Mouse (Mus musculus): ENCODE measurements around the gene Timm10.
A peak's percentile ranks its signal among the peaks of the same experiment; 100 is the strongest.

Gene Timm10

DNA sequence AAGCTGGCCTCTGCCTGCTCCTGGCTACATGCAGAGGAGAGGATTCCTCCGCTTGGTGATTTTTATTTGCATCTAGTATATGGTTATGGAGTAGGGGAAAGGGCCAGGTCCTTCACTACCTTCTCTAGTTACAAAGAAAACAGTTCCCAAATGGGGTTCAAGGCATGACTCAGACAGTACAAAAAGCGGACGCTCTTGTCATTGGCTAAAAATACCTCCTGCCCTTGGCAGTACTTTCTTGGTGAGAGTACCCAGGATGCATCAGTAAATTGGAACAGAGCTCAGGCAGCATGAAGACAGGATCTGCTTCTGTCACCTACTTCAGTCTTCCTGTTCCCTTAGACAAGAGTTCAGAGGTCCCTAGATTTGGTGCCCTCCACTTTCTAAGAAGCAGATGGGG, 6.9 kb upstream of the Timm10 start:
- DNase-seq (ENCODE audit: low read depth, low spot score) = no peak

DNA sequence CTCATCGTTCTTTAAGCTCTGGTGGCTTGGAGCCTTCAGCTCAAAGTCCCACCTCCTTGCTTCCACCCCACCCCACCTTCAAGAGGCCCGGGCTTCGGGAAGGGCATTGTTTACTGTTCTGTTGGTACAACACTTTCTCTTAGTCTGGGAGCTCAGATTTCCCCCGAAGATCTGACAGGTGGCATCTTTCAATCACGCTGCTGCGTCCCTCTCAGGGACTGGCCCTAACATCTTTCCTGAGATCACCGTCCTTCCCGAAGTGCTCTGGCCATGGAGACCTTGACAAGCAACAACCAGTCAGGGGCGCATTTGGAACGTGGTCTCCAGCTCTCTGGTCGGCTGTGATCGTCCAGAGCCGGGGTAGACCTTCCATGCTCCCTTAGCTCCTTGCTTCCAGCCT, 4.2 kb upstream of the Timm10 start, which contains the start of gene Smtnl1:
TSS of gene Smtnl1 (minus strand) at position 101 of the 400 bp plus-strand sequence.
- DNase-seq (ENCODE audit: low read depth, low spot score) = no peak

DNA sequence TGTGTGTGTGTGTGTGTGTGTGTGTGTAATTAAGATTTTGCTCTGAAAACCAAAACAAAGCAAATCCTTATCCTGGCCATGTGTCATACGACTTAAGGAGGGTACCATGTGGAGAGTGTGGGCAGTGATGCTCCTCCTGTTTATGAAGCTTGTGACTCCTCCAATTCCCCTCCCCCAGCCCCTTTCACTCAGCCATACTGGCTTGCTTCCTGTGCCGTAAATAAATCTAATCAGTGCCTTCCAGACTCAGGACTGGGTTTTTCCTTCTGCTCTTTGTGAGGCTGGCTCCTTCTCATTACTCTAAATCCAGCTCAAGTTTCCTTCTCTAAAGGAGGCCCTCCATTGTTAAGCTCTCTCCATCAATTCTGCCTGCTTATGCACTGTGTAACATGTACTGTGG, 3.6 kb upstream of the Timm10 start:
- DNase-seq (ENCODE audit: low read depth, low spot score) = no peak

DNA sequence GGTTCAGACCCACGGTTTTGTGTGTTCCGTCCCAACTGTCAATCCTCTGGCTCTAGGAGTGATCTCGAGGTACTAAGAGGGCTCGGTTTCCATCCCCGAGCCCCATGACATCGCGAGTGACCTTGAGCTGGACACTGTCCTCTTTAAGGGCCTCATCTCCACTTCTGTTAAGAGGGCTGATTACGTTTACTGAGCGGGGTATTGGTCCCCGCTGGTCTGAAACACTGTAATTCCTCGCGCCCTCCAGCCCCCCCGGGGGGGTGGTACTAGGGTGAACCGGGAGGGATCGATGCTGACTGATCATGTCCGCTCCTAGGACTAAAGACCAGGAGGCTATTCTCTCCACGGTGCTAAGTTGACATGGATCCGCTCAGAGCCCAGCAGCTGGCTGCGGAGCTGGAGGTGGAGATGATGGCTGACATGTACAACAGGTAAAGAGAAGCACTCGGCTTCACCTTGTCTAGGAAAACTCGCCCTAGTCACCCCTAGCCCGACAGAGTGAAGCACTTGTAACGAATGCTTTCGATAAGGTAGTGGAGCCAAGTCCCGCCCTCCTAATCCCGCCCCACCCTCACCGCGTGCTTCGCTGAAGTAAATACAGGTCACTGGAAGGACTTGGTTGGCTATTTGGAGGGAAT, 605 bp downstream of the Timm10 start:
- no peak for DNase-seq (ENCODE audit: low read depth, low spot score)

DNA sequence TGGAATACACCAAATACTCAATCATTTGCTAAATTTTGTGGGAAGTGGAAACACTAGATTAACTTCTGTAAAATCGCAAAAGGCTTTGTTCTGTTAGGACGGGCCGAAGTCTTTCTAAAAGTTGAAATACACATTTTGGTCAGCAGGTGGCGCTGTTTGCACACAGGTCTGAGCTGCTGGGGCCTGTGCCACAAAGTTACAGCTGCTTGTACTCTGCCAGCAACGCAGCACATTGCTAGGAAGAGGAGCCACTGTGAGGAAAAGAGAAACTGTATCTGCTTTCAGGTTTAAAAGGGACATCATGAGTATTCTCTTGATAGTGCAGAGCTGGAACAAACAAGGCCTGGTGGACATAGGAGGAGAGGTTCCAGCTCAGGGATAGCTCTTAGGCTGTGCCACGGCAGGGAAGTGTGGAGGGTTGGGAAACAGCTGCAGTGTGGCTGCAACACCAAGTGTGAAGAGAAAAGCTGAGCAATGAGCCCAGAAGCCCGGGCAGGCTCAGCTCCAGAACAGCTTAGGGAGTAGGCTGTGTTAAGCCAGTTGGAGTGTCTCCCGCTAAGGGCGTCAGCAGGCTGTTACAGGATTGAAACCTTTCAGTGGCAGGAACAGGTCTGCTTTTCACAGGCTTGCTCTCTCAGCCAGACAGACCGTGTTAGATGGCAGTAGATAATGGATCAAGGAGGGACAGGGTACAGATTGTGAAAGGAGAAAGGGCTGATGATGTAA, 5.0 kb downstream of the Timm10 start:
- DNase-seq (ENCODE audit: low read depth, low spot score) = peak; percentile 62

DNA sequence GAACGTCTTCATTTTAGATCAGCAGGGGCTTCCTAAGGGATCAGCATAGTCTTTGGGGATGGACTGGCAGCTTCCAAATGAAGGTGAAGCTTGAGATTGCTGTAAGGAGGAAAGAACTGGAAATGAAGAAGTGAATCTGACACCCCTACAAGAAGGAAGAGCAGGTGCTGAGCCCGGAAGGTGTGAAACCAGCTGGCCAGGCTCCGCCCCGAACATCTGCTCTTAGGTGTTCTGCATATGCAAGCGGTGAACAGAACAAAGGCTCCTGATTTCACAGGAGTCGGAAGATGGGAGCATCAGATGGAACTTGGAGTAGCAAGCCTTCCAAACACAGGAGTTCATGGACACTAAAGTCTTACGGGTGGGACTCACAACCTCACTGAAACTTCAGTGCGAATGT, 10.3 kb downstream of the Timm10 start:
- DNase-seq (ENCODE audit: low read depth, low spot score) = no peak

DNA sequence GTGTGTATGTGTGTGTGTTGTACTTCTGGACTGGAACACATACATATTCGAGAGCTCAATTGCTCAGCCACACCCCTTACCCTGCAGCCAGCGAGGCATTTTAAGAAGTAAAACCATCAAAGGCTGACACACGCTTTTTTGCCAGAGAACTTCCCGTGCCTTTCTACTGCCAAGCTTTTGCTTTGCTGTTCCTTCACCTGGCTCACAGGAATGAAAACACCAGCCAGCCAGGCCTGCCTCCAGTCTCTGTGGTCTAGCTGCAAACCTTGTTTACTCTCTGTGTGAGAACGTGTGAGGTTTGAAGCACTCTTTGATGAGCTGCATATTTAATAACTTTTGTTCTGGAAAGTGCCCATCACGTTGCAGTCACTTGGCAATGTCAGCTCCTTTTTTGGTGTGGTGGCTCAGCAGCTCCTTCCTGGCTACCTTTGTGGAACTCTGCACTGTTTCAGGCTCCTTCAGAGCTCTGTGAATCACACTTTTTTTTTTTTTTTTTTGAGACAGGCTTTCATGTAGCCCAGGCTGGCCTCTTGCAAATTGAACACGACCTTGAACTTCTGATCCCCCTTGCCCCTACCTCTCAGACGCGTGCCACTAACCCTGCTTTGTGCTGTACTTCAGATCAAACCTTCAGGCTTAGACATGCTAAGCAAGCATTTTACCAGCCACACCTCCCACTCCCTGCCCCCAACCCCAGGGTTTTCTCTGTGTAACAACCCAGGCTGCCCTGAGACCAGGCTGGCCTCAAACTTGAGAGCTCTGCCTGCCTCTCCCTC, 11.2 kb downstream of the Timm10 start:
- DNase-seq (ENCODE audit: low read depth, low spot score) = no peak

DNA sequence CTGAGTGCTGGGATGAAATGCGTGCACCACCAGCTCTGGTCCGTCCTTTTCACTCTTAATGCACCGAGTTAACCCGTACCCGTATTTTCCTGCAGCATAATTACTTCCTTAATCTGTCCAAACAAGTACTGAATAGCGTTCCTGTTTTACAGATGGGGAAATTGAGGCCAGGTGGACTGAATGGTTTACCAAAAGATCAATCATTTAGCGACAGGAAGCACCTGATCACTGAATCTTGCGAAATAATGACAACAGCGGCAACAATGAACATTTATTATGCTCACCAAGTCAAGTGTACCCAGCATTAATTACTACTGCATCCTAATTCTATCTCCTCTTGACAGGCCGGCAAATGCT, 11.8 kb downstream of the Timm10 start, which contains the start of gene Slc43a1:
TSS of gene Slc43a1 (plus strand) at position 258 of the 357 bp plus-strand sequence.
- no peak for DNase-seq (ENCODE audit: low read depth, low spot score)

DNA sequence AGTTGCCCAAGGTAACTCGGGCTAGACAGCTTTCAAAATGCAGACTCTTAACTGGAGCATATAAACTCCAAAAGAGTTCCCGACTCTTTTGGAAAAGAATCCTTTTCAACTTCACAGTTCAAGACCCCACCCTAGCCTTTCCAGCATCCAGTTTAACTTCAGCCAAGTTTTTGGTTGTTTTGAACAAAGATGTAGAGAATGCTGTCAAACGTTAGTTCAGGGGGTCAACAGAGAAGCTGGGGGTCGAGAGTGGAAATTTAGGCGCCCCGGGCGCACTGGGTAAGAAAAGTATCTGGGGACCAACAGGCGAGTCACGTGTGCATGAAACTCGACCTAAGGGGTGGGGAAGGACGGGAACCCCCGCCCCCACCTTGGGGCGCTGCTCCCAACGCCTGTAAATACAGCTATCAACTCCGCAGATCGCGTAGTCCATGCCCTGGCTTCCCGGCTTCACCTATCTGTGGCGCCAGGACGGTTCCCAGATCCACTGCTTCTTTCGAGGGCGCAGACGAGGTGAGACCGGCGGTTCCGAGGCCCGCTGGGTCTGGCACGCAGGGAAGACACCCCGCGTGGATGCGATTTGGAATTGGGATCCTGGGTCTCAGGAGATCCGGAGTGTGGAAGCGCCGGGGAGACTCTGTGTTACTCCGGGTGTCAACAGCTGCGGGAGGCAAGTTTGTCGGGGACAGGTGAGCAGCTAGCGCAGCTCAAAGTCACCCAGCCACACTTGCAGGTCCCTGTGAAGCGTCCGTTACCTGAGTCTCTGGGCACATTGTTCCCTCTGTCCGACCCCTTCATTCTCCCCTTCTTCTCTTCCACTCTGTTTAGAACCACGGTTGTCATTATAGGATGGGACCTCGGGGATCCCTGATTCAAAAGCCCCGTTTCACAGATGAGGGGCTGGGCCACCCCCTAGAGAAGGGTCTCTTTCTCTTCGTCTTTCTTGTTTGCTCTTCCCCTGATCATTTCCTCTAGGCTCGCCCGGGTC, 12.5 kb downstream of the Timm10 start:
- DNase-seq (ENCODE audit: low read depth, low spot score) = no peak

DNA sequence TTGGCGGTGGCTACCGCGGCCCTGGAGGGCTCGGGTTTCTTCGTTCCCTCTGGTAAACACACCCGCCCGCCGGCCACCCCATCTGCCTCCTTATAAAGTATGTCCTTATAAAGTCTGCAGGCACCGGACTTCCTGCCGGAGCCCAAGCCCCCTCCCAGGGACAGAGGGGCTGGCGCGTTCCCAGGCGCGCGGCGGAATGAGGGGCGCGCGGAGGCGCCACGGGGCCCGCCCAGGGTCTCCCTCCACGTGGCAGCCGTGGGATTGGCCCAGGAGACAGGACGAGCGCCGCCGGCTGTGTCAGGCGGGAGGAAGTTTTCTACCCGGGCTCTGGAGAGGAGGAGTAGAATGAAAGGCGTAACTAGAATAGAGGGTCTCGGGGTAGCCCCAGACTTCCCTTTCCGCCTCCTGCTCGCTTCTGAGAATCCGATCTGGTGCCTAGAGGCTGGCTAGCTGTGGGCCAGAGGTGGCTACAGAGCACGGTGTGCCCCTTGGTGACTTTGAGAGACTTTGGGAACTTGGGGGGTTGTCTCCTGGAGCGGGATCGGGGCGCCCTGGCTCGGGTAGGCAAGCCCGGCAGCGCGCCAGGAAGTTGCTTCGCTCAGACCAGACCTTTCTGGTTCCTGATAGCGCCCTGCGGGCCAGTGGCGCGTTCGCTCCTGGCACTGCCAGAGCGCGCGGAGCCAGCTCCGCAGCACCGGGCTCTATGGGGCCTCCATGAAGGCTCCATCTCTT, 13.4 kb downstream of the Timm10 start:
- no peak for DNase-seq (ENCODE audit: low read depth, low spot score)

DNA sequence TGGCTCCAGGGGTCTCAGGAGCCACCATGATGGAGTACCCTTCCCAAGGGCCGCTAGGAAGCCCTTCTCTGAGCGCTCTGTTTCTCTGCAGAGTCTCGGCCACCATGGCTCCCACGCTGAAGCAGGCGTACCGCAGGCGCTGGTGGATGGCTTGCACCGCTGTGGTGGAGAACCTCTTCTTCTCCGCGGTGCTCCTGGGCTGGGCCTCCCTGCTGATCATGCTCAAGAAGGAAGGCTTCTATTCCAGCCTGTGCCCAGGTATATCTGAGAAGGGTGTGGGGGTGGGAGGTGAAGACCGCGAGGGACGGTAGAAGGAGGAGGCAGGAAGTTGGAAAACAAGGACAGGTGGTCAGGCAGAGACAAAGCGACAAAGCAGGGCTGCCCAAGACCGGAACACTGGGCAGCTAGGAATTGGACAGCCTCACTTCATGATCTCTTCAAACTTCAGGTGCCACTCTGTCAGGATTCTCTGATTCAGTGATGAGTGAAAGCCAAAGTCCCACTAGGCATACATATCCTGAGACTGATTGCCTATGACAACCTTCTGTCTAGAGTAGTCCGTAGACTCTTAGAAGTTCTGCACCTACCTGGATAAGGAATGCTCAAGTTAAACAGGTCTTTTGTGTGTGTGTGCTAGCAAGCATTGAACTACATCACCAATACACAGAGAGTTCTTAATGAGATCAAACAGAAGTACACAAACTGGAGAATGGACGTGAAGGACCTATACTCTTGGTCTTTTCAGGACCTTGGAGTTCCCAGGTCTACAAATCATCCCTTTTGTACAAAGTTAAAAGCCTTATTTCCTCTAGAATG, 14.2 kb downstream of the Timm10 start:
- DNase-seq (ENCODE audit: low read depth, low spot score) = no peak

DNA sequence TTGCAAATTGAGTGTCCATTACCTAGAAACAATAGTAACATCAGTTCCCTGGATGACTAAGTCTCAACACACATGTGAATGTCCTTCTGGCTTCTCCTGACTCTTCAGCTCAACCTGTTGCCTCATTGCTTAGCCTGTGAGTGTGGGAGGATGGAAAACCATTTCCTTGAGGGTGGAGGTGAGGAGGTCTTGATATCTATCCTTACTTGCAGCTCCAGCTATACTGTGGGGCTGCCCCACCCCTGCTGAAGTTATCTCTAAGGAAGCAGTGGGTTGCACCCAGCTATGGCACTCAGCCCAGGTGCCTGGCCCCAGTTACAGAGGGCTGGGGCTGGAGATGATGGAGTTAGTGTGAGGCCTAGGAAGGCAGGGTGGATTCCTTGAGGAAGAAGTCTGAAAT, 15.1 kb downstream of the Timm10 start:
- no peak for DNase-seq (ENCODE audit: low read depth, low spot score)

DNA sequence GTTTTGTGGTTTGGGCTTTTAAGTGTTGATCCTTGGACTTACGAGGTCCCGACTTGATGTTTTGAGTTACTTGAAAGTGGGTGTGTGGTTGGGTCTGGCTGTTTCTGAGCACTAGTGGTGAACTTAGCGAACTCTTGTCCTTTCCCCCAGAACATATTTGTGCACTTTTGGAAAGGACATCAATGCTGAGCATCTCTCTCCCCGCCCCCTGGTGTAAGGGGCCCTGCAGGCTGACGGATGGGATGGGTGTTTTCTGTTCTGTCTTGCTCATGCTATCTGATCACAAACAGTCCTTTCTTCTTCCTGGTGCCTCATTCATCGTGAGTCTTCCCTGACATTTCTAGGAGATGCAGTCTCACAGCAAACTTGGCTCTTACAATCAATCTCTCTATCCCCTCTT, 16.9 kb downstream of the Timm10 start:
- no peak for DNase-seq (ENCODE audit: low read depth, low spot score)

DNA sequence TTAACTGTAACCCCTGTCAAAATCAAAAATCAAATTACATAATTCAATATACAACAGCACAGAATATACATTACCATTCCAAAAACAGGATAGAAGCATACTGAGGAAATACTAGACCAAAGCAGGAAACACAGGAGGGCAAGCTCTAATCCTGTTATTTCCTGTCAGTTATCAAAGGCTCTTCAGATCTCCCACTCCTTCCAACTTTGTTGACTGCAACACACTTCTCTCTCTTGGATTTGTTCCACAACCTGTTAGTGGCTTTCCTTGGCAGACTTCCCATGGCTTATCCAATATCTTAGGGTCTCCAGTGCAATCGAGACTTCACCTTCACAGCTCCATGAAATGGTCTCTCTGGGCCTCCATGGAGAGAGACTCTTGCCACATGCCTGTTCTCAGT, 18.4 kb downstream of the Timm10 start:
- no peak for DNase-seq (ENCODE audit: low read depth, low spot score)

DNA sequence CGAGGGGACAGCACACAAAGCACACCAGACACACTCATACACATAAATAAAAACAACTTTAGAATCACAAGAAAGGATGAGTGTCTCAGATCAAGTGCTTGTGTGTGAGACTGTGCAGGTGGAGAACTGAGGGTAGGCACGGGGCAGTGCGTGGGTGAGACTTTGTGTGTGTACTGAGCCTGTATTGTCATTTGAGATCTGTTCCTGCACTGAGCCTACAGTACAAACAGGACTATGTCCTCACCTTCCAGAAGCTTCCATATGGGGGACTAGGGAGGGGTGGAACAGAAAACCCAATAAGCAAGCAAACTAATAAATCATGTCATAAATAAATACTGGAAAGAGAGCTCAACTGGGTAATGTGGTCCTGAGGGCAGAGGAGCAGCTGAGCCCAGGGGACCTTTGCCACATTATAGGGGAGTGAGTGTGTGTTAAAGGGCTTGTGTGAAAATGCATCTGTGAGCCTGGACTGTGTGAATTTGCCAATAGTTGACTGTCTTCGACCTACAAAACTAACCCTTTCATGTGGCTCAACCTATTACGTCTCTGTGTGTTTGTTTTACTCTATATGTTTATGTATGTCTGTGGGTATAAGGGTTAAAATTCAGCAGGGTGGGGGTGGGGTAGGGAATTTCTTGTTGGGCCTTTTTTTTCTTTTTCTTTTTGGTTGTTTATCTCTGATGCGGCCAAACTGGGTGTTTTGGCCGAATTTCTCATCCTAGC, 23.8 kb downstream of the Timm10 start:
- no peak for DNase-seq (ENCODE audit: low read depth, low spot score)

DNA sequence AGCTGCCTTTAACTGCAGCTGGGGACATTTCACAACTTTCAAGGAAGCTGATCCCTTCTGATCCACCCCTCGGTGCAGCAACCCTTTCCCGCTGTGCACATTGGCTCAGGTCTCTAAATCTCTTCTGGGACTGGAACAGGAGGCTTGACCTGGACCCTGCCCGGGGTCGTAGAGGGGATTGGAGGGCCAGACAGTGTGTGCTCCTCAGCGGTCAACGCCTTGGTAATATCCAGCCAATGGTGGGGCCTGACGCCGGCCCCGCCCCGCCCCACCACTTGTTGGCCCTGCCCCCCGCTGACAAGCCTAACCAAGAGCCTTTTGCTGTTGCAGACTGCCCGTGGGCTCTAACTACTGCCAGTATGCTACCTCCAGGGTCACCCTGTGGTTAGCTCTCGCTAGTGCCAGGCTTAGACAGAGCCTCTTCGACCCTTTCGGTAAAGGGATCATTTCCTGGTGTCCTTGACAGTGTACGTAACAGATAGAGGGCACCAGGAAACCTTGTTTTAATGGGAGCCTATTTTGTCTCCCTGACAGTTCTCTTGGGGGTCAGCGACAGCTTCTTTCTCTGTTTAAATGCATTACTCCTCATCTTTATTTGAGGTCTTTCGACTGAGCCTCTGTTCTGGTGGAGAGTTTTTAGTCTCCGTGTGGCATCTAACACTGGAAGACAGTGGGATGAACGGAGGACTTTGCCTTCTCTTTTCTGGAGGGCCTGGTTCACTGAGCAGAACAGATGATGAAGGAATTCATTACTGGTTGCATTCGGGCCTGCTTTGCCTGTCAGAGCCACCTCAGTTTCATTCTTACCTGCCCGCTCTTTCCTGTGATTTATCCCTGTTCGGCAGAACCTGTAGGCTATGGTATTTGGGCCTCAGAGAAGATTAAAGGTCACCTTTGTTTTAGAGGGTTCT, 24.6 kb downstream of the Timm10 start:
- DNase-seq (ENCODE audit: low read depth, low spot score) = no peak

DNA sequence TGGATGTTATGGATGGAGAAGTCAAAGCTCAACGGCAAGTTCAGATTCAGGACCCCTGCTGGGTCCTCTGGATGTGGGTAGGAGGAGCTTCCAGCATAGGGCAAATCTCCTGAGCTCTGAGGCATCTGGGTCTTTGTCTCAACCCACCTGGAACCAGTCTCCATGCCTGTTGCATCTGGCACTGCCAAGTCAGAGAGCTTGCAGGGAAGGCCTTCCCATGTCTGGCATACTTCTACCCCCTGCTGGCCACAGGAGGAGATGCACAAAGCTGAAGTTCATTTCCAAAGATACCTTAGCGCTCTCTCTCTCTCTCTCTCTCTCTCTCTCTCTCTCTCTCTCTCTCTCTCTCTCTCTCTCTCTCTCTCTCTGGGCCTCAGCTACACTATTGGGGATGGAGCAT, 28.9 kb downstream of the Timm10 start:
- DNase-seq (ENCODE audit: low read depth, low spot score) = no peak

DNA sequence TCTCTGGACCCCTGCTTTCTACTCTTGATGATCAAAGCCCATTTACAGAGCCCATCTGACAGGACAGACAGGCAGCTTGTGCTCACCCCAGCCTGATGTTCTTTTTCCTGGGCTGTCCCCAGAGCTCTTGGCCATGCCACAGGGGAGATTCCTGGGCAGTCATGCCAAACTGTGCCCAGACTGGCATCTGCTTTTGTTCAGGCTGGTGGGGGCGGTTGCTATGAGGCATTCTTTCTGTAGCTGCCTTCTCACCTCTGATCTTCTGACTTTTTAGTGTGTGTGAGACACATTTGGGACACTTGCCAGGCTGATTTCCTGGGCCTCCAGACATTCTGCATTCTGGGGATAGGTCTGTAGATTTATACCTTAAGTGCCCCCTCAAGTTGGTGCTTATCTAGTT, 31.8 kb downstream of the Timm10 start:
- DNase-seq (ENCODE audit: low read depth, low spot score) = no peak
